Mouse (Mus musculus) heart, adult 18-20 months (tissue): ENCODE data around the gene Phxr2. TPM values are rescaled to one million over a fixed set of nuclear protein-coding genes. Genes with fewer than 3 reads are reported as not detected.

Source experiments
- DNase-seq, 2 experiments: peaks; one replicate each; pipeline ENCODE4 v3.0.0; 2021 to 2022; ENCODE audit warnings: mixed read lengths in 1 of 2
- total RNA-seq, 2 experiments: library from RNA; stranded (reverse); gene quantifications; 2 replicates each; pipeline ENCODE4 v1.2.3; 2021

Phxr2 gene
- total RNA-seq, 2 experiments from 2014 or later, result not detected

DNA sequence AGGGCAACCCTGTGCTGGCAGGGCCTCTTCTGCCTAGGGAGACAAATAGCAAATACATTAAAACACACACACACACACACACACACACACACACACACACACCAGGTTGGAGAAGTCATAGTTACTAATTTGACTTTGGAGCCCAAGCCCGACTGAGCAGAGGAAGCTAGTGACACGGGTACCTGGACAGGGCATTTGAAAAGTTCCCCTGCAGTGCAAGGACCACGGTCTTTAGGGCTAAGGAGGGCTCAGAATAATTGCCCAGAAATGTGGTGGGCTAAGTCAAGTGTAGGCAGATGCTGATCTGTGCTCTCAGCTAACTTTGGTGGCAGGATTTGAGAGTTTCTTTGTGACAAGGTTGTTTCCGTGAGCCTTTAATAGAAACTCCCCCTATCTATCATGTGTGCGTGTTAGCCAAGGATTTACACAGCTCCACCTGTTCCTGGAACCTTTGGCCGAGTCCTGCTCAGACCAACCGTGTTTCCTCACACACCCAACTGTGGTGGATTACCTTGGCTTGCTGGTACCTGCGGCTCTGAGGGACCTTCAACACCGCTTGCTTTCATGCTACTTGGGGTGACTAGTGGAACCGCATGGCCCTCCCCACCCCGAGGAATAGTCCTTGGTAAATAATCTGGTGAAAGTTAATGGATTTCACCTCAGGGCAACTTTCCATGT, 6.6 kb upstream of the Phxr2 start:
- no peak for DNase-seq

DNA sequence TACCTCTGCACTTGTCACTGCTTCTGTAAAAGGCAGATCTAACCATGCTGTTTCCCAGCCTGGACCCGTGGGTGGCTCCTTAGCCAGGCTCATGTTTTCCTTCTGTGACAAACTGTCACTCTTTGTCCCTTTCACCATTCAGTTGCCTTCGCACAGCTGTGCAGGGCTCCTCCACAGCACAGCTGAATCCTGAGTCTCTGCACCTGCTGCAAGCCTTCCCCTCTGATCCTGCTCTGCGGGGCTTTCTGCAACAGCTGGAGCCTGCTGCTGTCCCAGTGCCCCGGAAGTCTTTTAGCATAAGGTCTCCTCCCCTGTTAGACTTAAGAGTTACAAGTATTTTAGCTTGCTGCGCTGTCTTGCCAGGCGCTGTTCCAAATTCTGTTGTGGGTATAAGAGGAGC, 6.1 kb upstream of the Phxr2 start:
- no peak for DNase-seq

DNA sequence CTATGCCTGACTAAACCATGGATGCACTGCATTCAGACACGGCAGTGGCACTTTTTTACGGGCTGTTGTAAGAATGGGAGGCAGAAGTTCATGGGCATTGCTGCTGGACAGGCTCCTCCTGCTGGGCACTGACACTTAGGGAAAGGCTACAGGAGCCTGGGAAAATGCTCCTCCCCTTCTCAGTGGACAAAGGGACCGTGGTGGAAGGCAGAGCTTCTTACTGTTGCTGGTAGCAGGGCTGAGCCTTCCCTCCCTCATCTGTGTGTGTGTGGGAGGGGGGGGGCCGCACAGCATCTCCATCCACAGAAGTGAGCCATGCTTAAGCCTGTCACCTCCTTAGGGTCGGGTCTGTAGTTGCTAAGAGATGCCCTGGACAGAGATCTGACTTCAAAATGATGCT, 5.2 kb upstream of the Phxr2 start:
- no peak for DNase-seq

DNA sequence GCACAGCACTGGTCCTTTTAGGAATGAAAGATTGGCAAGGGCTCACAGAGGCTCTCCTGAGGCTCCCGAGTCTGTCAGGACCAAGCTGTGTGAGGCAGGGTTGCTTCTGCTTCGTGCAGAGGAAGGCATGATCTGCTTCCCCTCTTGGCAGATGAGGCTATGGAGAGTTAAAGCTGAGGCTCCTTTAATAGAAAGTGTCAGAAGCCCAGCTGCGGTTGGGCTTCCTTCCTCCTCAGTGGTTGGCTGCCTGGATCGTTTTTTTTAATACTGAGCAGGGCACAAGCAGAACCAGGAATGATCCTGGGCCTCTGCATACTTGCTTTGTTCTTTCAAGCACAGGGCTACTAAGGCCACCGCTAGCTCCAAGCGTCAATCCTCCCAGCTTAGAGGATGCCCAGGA, 4.5 kb upstream of the Phxr2 start:
- peak in 1 of 2 experiments; percentile 67 for DNase-seq

DNA sequence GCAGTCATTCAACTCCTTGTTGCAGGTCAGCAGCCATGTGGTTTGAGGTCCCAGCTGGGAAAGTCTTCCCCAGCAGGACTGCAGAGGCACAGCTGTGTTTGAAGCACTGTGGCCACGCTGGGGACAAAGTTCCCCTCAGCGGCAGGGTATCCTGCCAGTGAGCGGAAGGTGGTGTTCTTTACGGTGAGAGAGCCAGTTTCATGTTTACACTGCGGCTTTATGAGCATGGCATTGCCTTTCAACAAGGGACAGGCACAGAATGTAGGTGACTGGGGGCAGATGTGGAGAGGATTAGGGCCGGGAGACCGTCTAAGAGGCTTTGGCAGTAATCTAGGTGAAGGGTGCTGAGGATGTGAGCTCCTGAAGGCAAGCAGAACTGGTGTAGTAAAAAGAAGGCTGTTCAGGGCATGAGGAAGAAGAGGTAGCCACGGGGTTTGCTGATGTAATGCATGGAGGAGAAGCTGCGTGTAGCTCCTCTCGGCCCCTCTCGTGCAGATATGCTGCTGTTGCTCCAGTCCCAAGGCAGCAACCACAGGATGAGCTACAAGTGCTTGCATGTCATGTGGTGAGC, 1.7 kb upstream of the Phxr2 start:
- DNase-seq, result peak in 1 of 2 experiments; percentile 23

DNA sequence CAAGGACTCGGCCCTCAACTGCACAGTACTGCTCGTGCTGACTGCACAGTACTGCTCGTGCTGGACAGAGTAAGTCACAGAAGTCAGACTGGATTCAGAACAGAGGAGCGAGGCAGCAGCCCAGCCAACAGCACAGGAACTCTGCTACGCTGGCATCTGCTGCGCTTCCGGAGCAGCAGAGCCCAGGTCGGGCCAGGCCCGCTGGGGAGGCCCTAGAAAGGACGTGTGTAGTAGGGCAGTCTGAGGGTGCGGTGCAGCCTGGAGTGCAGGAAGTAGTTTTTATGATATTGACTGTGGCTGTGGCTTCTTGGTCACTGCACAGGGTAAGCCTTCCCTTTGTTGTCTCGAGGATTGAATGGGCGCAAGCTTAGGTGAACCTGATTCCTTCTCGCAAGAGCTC, 829 bp upstream of the Phxr2 start:
- peak in 1 of 2 experiments; percentile 38 for DNase-seq

DNA sequence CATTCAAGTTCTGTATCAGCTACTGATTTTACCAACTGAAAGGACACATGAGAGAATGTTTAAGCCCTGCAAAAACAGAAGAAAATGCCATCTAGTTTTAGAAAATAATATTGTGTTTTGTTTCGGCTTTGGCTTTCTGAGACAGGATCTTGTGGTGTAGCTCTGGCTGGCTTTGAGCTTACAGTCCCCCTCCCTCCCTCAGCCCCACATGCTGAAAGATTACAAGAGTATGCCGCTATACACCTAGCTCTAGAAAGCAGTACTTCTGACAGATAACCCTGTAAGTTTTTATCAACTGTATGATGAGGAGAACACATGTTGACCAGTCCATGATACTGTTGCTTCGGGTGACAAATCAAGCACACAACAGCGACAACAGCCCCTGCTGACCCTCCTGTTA, 6.7 kb downstream of the Phxr2 start:
- no peak for DNase-seq

DNA sequence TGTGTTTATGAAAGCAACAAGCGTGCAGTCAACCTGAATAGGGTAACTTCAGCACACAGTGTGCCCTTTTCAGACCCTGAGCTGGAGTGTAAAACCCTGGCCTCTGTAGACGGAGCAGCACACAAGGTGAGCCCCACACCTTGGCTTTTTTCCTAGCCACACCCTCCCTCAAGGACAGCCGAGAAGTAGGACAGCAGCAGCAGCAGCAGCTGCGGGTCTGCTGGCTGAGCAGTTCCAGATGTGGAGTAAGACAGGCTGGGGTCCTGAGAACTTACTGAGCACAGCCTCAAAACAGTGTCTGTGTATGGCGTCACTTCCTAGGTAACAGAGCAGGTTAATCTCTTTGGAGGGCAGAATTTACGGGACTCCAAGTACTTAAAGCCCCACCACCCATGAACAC, 7.4 kb downstream of the Phxr2 start:
- no peak for DNase-seq

DNA sequence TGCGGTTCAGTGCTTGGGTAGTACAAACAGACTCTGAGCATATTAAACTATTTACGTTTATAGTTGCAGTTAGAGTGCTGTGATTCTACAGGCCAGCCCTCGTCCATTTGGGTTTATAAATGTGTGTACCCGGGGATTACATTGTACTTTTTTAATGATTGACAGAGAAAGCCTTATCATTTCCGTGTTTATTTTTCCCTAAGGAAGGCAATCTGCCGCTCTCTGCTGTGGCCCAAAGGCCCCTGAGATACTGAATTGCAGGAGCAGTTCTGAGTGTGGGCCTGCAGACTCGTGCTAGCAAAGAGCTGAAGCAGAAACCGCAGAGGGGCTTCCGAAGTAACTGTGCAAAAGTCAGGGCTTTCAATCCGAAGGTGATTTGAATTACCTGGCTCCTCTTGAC, 8.2 kb downstream of the Phxr2 start:
- no peak for DNase-seq

DNA sequence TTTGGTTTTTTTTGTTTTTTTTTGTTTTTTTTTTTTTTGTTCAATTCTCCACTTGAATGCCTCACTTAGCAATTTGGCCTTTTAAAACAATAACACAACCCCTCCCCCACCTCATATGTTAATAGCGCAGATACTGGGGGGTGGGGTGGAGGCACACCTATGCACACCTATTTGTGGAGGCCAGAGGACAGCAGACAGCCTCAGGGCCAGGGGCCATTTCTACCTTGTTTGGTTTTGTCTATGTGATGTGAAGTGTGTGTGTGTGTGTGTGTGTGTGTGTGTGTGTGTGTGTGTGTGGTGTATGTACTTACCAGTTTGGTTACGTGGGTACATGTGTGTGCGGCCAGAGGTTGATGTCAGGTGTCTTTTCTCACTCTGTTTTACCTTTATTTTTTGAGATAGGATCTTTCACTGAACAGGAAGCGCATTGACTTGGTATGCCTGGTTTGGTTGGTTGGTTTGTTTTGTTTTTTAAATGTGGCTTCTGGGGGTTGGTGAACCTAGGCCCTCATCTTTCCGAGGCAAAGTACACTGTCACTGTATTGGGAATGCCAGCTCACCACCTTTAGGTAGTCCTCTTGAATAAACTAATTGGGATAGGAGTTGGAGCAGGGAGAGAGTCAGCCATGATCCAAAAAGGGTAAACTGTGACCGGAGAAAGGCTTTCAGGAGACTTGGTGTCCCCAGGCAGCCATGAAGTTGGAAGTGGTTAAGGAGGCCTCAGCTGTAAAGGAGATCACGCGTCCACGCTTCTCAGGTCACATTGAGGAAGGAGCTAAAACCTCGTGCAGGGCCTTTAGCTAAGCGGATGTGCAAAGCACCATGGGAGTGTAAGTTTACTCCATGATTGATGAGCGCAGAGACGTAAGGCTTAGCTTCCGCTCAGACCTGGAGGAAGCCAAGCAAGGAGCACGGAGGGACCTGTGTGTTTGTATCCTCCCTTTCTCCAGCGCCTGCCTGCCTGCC, 9.2 kb downstream of the Phxr2 start:
- no peak for DNase-seq

DNA sequence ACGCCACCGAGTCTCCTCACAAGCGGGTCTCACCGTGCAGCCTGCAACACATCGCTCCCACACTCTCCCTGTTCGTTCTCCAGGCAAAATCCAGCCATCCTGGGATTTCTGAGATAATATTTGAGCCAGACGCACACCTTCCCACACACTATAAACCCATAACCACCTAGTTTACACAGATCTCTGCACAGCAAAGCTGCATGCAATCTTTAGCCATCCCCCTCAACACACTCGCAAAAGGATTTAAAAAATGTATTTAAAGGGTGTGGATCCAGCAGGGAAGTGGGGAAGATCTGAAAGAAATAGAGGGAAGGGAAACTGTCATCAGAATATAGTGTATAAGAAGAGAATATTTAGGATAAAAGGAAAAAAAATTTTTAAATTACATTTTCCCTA, 9.9 kb downstream of the Phxr2 start:
- no peak for DNase-seq

DNA sequence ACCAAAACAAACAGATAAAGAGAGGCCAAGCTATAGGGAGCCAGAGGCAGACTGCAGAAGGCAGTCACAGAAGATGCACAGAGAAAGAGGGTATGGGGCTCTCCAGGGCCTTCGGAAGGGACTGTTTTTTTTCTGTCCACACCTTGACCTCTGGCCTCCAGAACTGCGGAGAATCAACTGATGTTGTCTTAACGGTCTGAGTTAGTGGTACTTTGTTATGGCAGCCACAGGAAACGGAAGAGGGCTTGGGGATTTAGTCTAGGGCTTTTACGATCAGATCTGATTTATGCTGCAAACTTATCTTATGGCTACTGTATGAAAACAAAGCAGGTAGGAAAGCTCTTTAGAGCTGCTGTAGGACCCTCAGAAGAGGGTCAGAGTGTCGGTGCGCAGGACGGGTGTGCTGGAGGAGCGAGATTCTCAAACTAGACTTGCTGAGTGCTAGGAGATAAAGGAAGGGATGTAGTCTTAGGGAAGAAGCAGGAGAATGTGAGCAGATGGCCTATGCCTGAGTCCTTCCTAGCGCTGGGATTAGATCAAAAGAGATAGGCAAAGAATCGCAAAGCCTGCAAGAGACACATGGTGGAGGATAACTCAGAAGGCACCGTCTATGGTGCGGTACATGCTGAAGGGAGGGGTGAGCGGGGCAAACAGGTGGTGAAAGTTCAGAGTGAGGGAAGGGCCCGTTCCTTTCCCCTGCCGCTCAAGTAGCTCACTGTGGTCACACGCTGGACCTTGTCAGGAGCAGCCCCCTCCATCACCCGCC, 10.5 kb downstream of the Phxr2 start:
- no peak for DNase-seq

DNA sequence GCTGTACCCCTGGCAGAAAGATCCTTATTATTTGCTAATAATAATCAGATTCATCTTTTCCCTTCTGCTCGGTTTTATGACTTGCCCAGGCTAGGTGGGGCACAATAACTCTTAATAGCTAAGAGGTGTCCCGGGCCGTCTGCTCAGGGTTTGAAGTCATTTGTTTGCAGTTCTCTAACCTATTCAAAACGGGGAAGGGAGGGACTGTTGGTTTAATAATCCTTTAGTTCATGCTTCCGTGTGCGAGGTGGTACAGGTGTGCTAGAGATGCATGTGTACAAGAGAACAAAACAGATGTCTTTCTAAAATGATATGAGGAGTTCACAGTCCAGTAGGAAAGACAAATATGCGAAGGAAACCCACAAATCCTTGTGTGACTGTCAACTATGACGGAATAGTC, 11.8 kb downstream of the Phxr2 start:
- DNase-seq, result no peak

DNA sequence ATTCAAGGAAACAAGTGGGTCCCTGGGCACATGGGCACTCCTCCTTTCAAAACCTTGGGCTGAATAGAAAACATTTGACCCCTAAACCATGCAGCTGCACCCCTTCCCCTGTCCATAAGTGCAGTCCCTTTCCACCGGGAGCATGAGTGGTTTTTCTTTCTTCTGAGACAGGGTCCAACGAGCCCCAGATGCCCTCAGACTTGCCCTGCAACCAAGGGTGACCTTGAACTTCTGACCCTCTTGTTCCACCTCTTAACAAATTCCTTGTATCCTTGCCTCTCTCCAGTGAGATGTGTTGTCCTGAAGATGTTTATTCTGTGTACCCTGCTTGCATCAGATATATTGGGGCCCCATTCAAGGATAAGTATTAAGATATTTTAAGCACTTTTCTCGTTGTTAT, 12.6 kb downstream of the Phxr2 start:
- DNase-seq, result no peak

DNA sequence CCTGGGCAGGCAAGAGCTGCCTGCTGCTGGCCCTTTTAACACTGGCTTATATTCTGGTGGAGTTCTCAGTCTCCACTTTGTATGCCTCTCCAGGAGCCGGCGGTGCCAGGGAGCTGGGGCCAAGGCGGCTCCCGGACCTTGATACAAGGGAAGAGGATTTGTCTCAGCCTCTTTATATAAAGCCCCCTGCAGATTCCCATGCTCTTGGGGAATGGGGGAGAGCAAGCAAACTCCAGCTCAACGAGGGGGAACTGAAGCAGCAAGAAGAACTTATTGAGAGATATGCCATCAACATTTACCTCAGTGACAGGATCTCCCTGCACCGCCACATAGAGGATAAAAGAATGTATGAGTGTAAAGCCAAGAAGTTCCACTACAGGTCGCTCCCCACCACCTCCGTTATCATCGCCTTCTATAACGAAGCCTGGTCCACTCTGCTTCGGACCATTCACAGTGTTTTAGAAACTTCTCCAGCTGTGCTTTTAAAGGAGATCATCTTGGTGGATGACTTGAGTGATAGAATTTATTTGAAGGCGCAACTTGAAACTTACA, 17.6 kb downstream of the Phxr2 start:
- no peak for DNase-seq

DNA sequence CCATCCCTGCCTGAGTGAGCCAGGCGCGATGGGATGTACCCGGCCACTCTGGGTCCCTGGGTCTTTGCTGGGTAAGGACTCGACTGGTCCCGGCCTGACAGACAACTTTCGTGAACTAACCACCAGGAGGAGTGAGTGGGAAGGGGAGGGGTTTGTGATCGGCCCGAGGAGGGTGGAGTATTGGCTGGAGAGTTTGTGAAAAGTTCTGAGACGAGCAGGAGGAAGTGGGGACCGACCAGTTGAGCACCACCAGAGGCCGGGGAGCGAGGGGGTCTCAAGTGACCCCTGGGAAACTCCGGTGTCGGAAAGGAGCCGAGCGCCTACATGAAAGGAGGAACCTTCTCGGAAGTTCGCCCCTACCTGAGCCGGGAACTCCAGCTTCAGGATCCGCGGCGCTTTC, 18.2 kb downstream of the Phxr2 start, which contains the start of gene Galnt4:
TSS of gene Galnt4 (plus strand) at position 196 of the 400 bp plus-strand sequence.
- DNase-seq, result peak; percentile 91 to 92

DNA sequence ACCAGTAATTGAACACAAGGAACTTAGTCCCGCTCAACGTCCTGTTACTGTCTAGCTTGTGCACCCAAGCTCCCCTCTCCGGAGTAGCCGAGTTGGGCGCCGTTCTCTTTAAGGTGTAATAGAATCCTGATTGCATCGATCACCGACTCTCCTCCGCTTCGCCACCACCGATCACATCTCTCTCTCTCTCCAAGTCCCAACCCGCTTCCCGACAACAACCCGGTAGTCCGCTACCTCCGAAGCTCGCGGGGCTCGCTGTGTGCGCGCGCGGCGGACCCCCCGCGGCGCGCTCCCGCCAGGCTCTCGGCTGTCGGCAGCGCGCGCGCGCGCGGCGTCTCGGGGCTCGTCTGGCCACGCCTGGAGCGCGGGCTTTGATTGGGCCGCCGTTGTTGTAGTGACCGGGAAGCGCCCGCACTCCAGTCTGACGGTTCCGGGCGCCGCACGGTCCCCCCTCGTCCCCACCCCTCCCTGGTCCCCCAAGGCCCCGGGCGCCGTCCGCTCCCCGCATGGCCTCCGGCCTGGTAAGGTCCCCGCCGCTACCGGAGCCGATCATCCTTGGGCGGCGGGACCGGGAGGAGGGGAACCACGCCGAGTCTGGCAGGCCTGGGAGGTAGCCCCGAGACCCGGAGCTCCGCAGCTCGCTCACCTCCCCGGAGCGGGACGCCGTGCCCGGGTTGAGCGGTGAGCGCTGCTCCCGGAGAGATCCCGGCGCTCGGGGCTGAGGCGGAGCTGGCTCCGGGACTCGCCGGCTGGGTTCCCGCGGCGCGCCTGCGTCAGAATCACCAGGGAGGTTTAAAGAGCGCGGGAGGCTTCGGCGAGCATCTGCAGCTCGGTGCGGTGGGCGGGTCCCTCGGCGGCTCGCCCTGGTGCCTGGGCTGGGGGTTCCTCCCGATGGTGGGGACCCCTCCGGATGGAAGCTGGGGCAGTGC, 19.2 kb downstream of the Phxr2 start, which contains the start of gene Poc1b:
TSS of gene Poc1b (plus strand) at position 334 of the 929 bp plus-strand sequence.
- DNase-seq, result peak; percentile 89

DNA sequence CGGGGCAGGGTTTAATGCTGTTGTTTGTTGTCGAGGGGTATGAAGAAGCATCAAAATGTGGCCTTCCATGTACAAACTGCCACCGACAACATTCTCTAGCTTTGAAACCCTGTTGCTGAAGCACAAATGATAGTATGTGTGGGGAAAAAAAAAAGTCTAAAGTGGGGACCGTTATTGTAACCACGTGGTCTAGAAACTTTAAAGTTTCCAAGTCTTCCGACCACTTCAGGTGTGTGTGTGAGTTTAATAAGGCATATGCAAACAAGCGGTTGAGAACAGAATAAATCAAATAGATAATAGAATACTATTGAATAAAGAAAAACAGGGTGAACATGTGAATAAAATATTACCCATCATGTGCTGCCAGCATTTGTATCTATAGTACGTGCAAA, 19.8 kb downstream of the Phxr2 start:
- no peak for DNase-seq

DNA sequence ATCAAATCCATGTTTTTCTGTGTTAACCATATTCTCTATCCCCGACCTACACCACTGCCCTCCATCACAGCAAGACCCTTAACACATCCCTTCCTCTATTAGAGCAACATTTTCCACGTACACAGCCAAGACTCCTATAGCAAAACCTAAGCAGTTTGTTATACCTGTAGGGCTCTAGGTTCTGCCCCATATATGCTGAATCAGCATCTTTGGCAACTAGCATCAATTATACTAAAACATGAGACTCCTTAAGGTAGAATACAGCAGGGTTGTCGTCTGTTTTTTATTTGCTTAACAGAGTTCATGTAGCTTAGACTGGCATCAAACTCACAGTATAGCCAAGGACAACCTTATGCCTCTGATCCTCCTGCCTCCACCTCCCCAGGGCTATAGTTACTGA, 20.6 kb downstream of the Phxr2 start:
- no peak for DNase-seq

DNA sequence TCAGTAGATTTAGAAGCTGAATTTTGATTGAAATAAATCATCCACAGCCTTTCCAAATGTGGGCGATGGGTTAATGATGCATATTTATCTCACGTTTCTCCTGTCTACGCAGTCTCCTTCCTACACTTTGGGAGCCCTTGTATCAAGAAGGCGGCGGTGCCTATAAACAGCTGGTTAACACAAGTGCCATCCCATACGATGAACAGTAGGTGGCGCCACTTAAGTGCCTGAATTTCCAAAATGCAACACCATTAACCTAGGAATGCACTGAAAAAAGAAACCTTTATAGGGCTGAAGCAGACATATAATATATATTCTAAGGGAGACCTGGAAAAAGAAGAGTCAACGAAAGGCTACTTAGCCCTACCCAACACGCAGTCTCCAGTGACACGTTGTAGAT, 28.8 kb downstream of the Phxr2 start:
- DNase-seq, result peak; percentile 40 to 65

DNA sequence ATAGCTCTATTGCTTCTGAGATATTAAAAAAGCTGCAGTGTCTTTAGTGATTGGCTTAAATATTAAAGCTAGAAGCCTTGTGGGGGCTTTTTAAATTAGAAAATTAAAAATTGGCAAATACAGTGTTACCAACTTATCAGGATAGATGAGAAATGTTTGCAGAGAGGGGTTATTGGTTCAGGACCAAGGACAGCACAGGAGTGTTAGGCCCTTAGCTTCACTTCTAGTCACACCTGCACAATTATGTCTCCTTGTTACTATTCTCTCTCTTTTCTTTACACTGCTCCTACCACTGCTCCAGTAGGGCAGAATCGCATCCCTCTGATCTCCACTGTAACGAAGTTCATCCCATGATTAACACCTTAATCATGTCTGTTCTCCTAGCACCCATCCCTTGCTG, 31.0 kb downstream of the Phxr2 start:
- DNase-seq, result no peak
